Mouse (Mus musculus) C2C12 (cell line): ENCODE measurements around the gene Cp. TPM values are rescaled to one million over a fixed set of nuclear protein-coding genes. Genes with fewer than 3 reads are reported as not detected.

Experiments used
- H3K27me3 ChIP-seq: one replicate; pipeline ENCODE4 v1.6.1; 2011; ENCODE audit not compliant: control insufficient read depth, insufficient read depth, insufficient read length
- H3K36me3 ChIP-seq: one replicate; pipeline ENCODE4 v1.6.1; 2011; ENCODE audit not compliant: control insufficient read depth, insufficient read depth
- H3K4me3 ChIP-seq: one replicate; pipeline ENCODE4 v1.5.1; 2011; ENCODE audit warnings: mild to moderate bottlenecking, control low read depth; ENCODE audit not compliant: poor library complexity, insufficient read depth, severe bottlenecking
- H3K79me2 ChIP-seq: one replicate; pipeline ENCODE4 v1.6.1; 2011; ENCODE audit not compliant: control insufficient read depth, insufficient read depth
- H3K79me3 ChIP-seq: one replicate; pipeline ENCODE4 v1.6.1; 2011; ENCODE audit warnings: low read depth, control low read depth
- H3ac ChIP-seq: one replicate; pipeline ENCODE3; 2011; ENCODE audit warnings: low read depth; ENCODE audit not compliant: control insufficient read depth, insufficient read length
- CEBPB ChIP-seq: IDR thresholded peaks from one replicate; pipeline ENCODE4 v1.6.1; 2011; ENCODE audit warnings: low read depth, mild to moderate bottlenecking, control low read depth, moderate library complexity
- CTCF ChIP-seq: IDR thresholded peaks from one replicate; pipeline ENCODE4 v1.5.1; 2011; ENCODE audit not compliant: control insufficient read depth, insufficient read depth, insufficient read length
- FOSL1 ChIP-seq: IDR thresholded peaks from one replicate; pipeline ENCODE4 v1.8.0; 2011; ENCODE audit warnings: mild to moderate bottlenecking, low read length; ENCODE audit not compliant: poor library complexity, insufficient read depth, severe bottlenecking
- MAX ChIP-seq: IDR thresholded peaks from one replicate; pipeline ENCODE4 v1.6.1; 2011; ENCODE audit warnings: mild to moderate bottlenecking, control low read depth
- MYOD1 ChIP-seq: IDR thresholded peaks from one replicate; pipeline ENCODE4 v1.6.1; 2011; ENCODE audit warnings: low read depth; ENCODE audit not compliant: control insufficient read depth, insufficient read length
- polyA plus RNA-seq: library from polyadenylated mRNA; unstranded; fragments of >200 nt; fragmentation: generic; extraction: Trizol; gene quantifications from one replicate; pipeline ENCODE4 v1.2.1, GENCODE M21; 2012; ENCODE audit warnings: missing spikeins

Cp gene
- polyA plus RNA-seq, 1 experiment = 1.7 TPM

GRCm38 (mm10) chr3:20057306-20058196 lies 100.7 kb downstream of the Cp start, which contains the start of gene Hltf:
Gene Hltf, plus strand, starts transcription at chr3:20057811.
- TF ChIP-seq CEBPB = no peak
- TF ChIP-seq MAX = peak; percentile 31
- TF ChIP-seq FOSL1 = no peak
- Histone ChIP-seq H3K36me3 (peaks cover 3% of the 10 kb centered on the region), H3ac (peak within 1 kb of the TSS; percentile 92), H3K79me3 (peaks cover 2% of the 10 kb centered on the region), H3K27me3 (no peaks in the 10 kb centered on the region), H3K79me2 (peaks cover 8% of the 10 kb centered on the region), H3K4me3 (peak within 1 kb of the TSS; percentile 72)

GRCm38 (mm10) chr3:20058197-20058541 lies 101.3 kb downstream of the Cp start:
- Histone ChIP-seq H3K79me2 (peaks cover 8% of the 10 kb centered on the region), H3K4me3 (peak overlapping the region; percentile 72)
- no peak for TF ChIP-seq CEBPB
- TF ChIP-seq MYOD1 = no peak
- TF ChIP-seq CTCF = no peak
- TF ChIP-seq FOSL1 = no peak

More at GRCm38 (mm10) chr3:20058197-20058541, 101.3 kb downstream of the Cp start:
- peak overlapping the region; percentile 92 for H3ac ChIP-seq
- H3K79me3 ChIP-seq = peaks cover 2% of the 10 kb centered on the region
- peaks cover 3% of the 10 kb centered on the region for H3K36me3 ChIP-seq
- H3K27me3 ChIP-seq = no peaks in the 10 kb centered on the region

Other genes starting within 250 kb of the Cp start
- gene Hps3, start 78.3 kb downstream of the Cp start, polyA plus RNA-seq = 3.5 TPM
- gene Hltf, start 100.8 kb downstream of the Cp start, polyA plus RNA-seq = 1.9 TPM
- gene Gyg, start 198.3 kb downstream of the Cp start, polyA plus RNA-seq = 20.6 TPM